Mouse (Mus musculus) embryonic stem cell, embryonic (primary cell): Measurements from ENCODE around the gene Agap3.

Source experiments
- CTCF ChIA-PET, 4 experiments: fragments of 300-600 bp in 2 of 4; fragments of 350-600 bp in 2 of 4; sonication (Branson Sonifier 250); formaldehyde crosslinking; loops; one replicate each; lab custom pipeline; 2022; ENCODE audit warnings: inconsistent platforms in 2 of 4; lab: Charles Lee
- POLR2A ChIA-PET, 4 experiments: fragments of 300-600 bp in 2 of 4; fragments of 350-600 bp in 2 of 4; sonication (Branson Sonifier 250); formaldehyde crosslinking; loops; one replicate each; lab custom pipeline; 2022; ENCODE audit warnings: antibody characterized with exemption in 4 of 4, inconsistent platforms in 1 of 4; lab: Charles Lee

The Agap3 gene

DNA sequence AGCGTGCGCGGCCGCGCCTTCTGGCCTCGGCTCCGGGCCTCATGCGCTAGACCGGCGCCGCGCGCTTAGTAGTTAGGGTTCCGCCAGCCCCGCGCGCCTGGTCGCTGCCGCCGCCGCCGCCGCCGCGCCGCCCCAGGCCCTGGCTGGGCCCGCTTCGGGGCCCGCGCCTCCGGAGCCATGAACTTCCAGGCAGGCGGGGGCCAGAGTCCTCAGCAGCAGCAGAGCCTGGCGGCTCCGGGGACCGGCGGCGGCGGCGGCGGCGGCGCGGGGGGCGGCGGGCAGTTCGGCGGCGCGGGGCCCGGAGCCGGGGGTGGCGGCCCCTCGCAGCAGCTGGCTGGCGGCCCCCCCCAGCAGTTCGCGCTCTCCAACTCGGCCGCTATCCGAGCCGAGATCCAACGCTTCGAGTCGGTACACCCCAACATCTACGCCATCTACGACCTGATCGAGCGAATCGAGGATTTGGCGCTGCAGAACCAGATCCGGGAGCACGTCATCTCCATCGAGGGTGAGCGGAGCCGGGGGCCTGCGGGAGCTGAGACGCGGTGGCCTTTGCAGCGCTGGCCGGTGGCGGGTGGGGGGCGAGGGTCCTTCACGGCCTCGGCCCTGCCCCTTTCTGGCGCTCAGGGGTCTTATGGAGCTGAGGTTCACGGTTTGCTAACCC, at the start of gene Agap3:
Agap3 (plus strand) TSS at position 148 of the 661 bp plus-strand sequence.
- ChIA-PET CTCF (interaction anchor here (0.6 to 3.2 kb wide), 10 partner anchors 18 to 95 kb away, joined by 3 to 22 read pairs (median 5); partner anchors contain the start of gene Abcb8 (in 1 of the 4)), POLR2A (interaction anchor here in 3 of 4 experiments (0.6 to 2.3 kb wide), 31 partner anchors 8 to 1077 kb away, joined by 3 to 11 read pairs (median 3); partner anchors contain the start of genes Abcf2 (in 1 of the 3), Cdk5 (in 1 of the 3), Fastk (in 1 of the 3) and Slc4a2 (in 1 of the 3))

DNA sequence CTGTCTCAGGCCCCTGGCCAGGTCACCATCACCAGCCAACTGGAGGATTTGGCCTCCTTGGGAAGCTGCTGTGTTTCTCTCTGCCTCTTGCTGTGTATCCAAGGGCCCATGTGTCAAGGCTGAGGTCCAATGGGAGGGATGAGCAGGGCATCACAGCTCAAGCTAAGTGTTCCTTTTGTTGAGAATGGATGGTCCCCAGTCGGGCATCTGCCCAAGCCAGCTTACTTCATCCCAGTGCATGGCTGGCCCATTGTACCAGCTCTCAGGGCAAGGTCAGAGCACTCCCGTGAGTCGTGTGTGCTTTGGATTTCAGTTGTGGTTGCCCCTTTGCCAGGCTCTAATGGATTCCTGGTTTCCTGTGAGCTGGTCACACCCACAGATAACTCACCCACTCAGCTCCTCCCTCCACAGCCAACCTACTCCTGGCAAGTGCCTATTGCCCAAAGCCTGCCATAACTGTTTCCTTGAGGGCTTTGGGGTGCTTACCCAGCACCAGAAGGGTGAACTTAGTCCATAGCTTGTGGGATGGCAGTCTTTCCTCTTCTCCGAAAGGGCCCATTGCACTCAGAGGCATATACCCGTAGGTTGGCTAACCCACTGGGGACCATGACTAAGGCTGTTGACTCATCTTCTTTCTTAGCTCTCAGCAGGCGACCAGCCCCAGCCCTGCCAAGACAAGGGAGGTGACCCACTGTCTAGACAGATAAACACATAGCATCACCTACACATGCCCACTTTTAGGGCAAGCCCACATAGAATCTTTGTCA, 47.2 kb upstream of the Agap3 start:
- CTCF ChIA-PET, result interaction anchor here in 2 of 4 experiments (0.8 to 8.0 kb wide), 4 partner anchors 11 kb away, joined by 3 to 35 read pairs (median 10); partner anchors contain the start of gene Abcb8 (in 2 of the 2)
- POLR2A ChIA-PET, result interaction anchor here in 3 of 4 experiments (0.7 to 5.6 kb wide), 5 partner anchors 8 to 12 kb away, joined by 3 to 26 read pairs (median 6); partner anchors contain the start of gene Abcb8 (in 1 of the 3)

DNA sequence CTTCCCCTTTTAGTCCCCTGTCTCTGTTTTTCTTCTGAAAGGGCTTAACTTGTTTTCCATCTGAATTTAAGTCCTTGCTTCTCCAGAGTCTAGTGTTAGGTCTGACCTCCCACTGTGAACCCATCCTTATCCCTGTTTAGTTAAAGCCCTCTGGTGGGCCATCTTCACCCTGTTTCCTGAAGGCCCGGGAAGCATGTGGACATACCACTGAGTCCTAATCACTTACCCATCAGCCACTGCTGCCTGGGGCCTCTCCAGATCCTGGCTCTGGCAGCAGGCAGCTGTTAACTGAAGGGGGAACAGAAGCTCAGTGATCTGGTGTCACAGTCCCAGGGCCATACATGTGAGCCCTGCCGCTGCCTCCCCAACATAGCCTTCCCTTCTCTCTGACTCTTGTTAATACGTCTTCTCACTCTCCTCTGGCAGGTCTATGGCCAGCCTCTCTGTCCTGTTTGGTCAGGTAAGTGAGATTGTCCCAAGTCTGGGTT, 46.5 kb upstream of the Agap3 start:
- ChIA-PET POLR2A (interaction anchor here in 1 of 4 experiments (0.7 to 5.6 kb wide), 3 partner anchors 9 to 11 kb away, joined by 3 to 26 read pairs (median 8); partner anchors contain the start of gene Abcb8), CTCF (interaction anchor here in 3 of 4 experiments (0.8 to 8.0 kb wide), 6 partner anchors 9 to 12 kb away, joined by 3 to 35 read pairs (median 7); partner anchors contain the start of gene Abcb8 (in 2 of the 3))

DNA sequence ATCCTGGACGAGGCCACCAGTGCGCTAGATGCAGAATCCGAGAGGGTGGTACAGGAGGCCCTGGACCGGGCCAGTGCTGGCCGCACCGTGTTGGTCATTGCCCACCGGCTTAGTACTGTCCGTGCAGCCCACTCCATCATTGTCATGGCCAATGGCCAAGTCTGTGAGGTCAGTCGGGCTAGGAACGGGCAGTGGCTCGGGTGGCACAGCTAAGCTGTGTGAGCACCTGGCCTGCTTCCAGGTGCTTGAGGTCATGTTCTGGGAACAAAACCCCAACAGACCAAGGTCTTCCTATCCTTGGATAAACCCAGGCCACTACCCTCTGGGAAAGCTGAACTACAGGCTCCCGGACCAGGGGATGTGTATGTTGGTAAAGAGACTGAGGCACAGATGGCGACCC, 43.3 kb upstream of the Agap3 start:
- CTCF ChIA-PET, result interaction anchor here in 3 of 4 experiments (0.6 to 2.5 kb wide), 7 partner anchors 8 to 77 kb away, joined by 3 to 13 read pairs (median 4); partner anchors contain the start of gene Abcb8 (in 1 of the 3)
- POLR2A ChIA-PET, result interaction anchor here (0.5 to 5.2 kb wide), 10 partner anchors 9 to 542 kb away, joined by 3 to 25 read pairs (median 5); partner anchors contain the start of genes Abcb8 (in 1 of the 4), Cdk5 (in 1 of the 4) and Slc4a2 (in 1 of the 4)

DNA sequence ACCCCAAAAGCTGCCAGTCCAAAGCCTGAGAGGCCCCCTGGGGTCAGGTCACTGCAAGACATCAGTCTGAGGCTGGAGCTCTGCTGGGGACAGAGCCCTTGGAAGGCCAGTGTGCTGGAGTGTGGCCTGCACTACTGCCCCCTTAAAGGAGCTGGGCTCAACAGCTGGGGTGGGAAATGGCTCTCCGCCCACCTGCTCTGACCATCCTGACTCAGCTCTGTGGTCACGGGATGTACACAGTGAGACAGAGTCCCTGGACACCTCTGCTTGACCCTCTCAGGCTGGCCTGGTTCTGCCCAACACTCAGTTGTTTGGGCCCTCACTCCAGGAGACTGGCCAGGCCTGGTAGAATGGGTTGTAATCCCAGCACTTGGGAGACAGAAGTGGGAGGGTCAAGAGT, 42.5 kb upstream of the Agap3 start:
- ChIA-PET POLR2A (interaction anchor here in 3 of 4 experiments (0.5 to 5.2 kb wide), 11 partner anchors 10 to 543 kb away, joined by 3 to 25 read pairs (median 5); partner anchors contain the start of genes Cdk5 (in 2 of the 3), Slc4a2 (in 2 of the 3) and Abcb8 (in 1 of the 3)), CTCF (interaction anchor here in 3 of 4 experiments (0.6 to 1.7 kb wide), 6 partner anchors 12 to 969 kb away, joined by 3 to 13 read pairs (median 4); partner anchors contain the start of gene Abcb8 (in 2 of the 3))

DNA sequence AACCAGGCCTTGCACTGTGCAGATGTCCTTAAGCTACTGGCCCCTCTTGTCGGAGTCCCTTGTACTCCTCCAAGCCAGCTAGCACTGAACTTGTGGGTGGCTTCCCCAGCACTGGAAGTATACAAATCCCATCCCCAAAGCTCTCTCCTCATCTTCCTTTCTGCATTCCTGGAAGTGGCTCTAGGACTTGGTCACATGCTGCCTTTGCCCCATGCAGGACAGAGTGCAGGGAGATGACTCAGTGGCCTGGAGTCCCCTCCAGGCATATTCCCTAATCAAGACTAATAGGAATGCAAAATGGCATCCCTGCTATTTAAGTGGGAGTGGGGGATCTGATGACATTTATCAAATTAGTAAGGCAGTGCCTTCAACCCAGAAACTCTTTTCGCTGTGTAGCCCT, 39.9 kb upstream of the Agap3 start:
- ChIA-PET CTCF (interaction anchor here in 1 of 4 experiments (1.5 kb wide), 1 partner anchor 15 kb away, joined by 4 read pairs; no protein-coding TSS in a partner anchor), POLR2A (interaction anchor here in 2 of 4 experiments (1.2 to 2.8 kb wide), 4 partner anchors 11 to 18 kb away, joined by 3 to 10 read pairs (median 8); partner anchors contain the start of genes Cdk5 (in 2 of the 2) and Slc4a2 (in 2 of the 2))

DNA sequence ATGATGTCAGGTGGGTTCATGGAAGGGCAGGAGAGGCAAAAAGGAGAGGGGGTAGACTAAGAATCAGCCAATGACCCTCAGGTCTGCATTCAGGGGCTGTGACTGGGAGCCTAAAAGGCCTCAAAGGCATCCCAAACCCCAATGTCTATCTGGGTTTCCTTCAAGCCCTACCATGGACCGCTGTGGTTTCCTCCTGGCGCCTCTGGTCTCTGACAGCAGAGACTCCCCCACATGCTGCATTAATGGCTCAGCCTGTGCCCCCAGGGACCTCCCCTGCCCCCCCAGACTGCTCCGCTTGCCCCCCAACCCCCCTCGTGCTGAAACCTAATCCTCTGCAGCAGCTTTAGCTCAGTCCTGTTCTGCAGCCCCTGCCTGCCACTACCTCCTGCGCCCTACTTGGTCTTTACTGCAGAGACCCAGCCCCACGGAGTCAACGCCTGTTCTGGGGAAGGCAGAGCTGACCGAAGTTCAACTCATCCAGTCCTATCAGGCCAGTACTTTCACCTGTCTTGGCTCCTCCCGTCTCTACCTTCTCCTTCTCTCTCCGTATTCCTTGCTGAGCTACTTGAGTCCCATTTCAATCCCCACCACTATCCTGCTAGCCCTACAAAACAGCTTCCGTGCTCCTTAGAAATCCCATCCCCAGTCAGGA, 38.8 kb upstream of the Agap3 start, which contains the start of gene Asic3:
Asic3 (plus strand) TSS at position 351 of the 652 bp plus-strand sequence.
- CTCF ChIA-PET, result interaction anchor here in 3 of 4 experiments (1.0 to 5.0 kb wide), 8 partner anchors 13 to 97 kb away, joined by 3 to 76 read pairs (median 4); partner anchors contain the start of genes Abcb8 (in 2 of the 3) and Atg9b (in 1 of the 3)
- POLR2A ChIA-PET, result interaction anchor here in 3 of 4 experiments (0.6 to 2.8 kb wide), 13 partner anchors 10 to 94 kb away, joined by 3 to 10 read pairs (median 3); partner anchors contain the start of genes Cdk5 (in 2 of the 3) and Slc4a2 (in 2 of the 3)

DNA sequence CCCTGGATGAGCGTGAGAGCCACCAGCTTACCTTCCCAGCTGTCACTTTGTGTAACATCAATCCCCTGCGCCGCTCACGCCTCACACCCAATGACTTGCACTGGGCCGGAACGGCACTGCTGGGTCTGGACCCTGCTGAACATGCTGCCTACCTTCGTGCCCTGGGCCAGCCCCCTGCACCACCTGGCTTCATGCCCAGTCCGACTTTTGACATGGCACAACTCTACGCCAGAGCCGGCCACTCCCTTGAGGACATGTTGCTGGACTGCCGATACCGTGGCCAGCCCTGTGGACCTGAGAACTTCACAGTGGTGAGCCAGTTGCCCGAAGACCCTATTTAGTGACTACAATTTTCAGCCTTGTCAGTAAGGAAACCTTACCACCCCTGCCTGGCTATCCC, 38.0 kb upstream of the Agap3 start:
- POLR2A ChIA-PET, result interaction anchor here in 2 of 4 experiments (0.6 to 4.0 kb wide), 11 partner anchors 9 to 69 kb away, joined by 3 to 26 read pairs (median 4); partner anchors contain the start of genes Cdk5 (in 2 of the 2) and Slc4a2 (in 2 of the 2)
- CTCF ChIA-PET, result interaction anchor here in 3 of 4 experiments (0.6 to 5.0 kb wide), 9 partner anchors 12 to 97 kb away, joined by 3 to 76 read pairs (median 4); partner anchors contain the start of genes Abcb8 (in 2 of the 3) and Atg9b (in 1 of the 3)

DNA sequence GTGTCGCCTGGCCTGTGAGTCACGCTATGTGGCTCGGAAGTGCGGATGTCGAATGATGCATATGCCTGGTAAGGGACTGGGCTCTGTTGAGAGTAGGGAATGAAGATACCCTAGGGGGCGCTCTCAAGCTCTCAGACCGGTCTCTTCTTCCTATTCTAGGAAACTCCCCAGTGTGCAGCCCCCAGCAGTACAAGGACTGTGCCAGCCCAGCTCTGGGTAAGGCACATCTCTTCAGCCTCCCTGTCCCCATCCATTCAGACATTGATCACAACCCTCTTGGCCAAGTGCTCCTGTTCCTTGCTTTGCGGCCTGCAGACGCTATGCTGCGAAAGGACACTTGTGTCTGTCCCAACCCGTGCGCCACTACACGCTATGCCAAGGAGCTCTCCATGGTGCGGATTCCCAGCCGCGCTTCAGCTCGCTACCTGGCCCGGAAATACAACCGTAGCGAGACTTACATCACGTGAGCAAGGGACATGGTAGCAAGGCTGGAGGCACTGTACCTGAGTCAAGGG, 35.7 kb upstream of the Agap3 start:
- CTCF ChIA-PET, result interaction anchor here (0.5 to 5.0 kb wide), 87 partner anchors 8 to 595 kb away, joined by 3 to 76 read pairs (median 5); partner anchors contain the start of genes Abcb8 (in 4 of the 4), Tmub1 (in 4 of the 4), Atg9b (in 3 of the 4) and Fastk (in 3 of the 4)
- POLR2A ChIA-PET, result interaction anchor here (0.5 to 4.0 kb wide), 47 partner anchors 8 to 356 kb away, joined by 3 to 27 read pairs (median 4); partner anchors contain the start of genes Tmub1 (in 4 of the 4), Abcb8 (in 2 of the 4), Atg9b (in 2 of the 4) and Fastk (in 2 of the 4)

DNA sequence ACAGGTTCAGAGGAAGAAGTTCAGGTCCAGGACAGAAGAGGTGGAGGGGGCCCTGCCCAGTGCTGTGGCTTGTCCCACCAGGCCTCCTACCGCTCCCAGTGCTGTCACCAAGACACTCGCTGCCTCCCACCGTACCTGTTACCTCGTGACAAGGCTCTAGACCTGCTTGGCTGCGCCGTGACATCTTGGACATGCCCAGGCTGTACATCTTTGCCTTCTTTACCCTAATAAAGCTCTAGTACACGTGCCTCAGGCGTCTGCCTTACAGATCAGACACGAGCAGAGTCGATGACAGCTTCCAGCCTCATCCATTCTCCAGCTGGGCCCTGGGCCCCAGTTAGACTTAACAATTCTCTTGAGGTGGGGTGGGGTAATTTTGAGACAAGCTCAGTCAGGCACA, 34.4 kb upstream of the Agap3 start:
- ChIA-PET POLR2A (interaction anchor here in 2 of 4 experiments (1.2 to 4.0 kb wide), 8 partner anchors 11 to 34 kb away, joined by 4 to 27 read pairs (median 12); partner anchors contain the start of genes Abcb8 (in 2 of the 2) and Fastk (in 1 of the 2)), CTCF (interaction anchor here in 2 of 4 experiments (1.2 to 5.0 kb wide), 8 partner anchors 10 to 183 kb away, joined by 3 to 76 read pairs (median 12); partner anchors contain the start of genes Abcb8 (in 1 of the 2) and Atg9b (in 1 of the 2))

DNA sequence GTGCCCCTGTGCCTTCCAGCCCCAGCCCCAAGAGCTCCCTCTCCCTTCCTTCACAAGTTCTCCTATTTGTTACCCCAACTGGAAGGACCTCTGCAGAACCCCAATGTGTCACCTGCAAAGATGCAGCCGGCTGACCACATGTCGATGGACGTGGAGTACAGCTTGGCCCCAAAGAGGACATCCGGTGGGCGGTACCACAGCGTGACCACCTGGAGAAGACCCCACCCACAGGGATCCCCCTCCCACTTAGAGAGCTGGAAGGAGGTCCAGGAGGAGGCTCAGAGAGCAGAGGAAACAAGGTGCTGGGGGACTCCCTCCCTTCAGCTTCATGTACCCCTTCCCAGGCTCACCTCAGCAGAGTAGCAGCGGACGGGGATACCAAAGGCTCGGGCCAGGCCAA, 31.6 kb upstream of the Agap3 start:
- POLR2A ChIA-PET, result interaction anchor here in 2 of 4 experiments (0.8 to 2.0 kb wide), 3 partner anchors 14 to 25 kb away, joined by 3 to 7 read pairs (median 4); partner anchors contain the start of gene Fastk (in 2 of the 2)
- CTCF ChIA-PET, result interaction anchor here in 2 of 4 experiments (0.6 to 1.2 kb wide), 2 partner anchors 85 to 216 kb away, joined by 4 read pairs; no protein-coding TSS in a partner anchor

DNA sequence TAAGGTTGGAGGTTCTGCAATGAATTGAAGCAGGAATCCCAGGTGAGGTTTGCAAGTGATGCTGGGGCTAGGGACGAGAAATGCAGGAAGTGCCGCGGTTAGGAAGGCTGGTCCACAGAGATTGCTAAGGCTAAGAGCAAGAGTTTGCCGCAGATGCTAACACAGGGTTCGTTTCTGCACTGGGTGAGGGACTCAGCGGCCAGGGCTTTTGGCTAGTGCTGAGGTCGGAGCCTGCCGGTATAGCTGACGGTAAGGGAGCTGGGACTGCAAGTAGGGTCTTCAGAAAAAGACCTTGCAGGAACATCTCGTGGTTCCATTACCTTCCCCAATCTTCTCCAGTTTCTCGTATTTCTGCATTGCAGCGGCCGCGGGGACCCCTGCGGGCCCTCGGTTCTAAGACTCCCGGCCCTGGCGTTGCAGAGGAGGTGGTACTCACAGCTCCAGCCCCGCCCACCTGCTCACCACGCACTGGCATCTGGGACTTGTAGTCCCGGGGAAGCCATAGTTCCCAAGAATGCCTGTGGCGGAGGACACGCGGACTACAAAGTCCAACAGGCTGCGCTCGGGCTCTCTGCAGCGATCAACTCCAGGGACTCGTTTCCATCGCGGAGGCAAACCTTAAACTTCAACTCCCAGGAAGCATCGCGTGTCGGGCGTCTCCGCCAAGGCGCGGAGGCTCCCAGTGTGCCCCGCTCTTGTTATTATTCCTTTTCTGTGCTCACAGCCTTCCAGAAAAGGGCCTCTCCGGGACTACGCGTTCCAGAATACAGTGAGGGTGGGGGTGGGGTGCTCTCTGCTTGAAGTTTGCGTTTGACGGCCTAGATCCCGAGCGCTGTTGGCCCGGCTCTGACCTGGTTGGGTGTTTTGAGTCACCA, 28.6 kb upstream of the Agap3 start, which contains the start of the genes Cdk5 and Slc4a2:
Cdk5 (minus strand) TSS at position 402 of the 875 bp plus-strand sequence.
Slc4a2 (plus strand) TSS at position 709 of the 875 bp plus-strand sequence.
- ChIA-PET POLR2A (interaction anchor here in 3 of 4 experiments (0.5 to 4.2 kb wide), 35 partner anchors 10 to 328 kb away, joined by 3 to 25 read pairs (median 4); partner anchors contain the start of genes Asic3 (in 2 of the 3), Fastk (in 2 of the 3), Tmub1 (in 2 of the 3) and Abcb8 (in 1 of the 3)), CTCF (interaction anchor here in 3 of 4 experiments (0.7 to 1.5 kb wide), 9 partner anchors 12 to 174 kb away, joined by 3 to 14 read pairs (median 4); partner anchors contain the start of gene Abcb8 (in 2 of the 3))

DNA sequence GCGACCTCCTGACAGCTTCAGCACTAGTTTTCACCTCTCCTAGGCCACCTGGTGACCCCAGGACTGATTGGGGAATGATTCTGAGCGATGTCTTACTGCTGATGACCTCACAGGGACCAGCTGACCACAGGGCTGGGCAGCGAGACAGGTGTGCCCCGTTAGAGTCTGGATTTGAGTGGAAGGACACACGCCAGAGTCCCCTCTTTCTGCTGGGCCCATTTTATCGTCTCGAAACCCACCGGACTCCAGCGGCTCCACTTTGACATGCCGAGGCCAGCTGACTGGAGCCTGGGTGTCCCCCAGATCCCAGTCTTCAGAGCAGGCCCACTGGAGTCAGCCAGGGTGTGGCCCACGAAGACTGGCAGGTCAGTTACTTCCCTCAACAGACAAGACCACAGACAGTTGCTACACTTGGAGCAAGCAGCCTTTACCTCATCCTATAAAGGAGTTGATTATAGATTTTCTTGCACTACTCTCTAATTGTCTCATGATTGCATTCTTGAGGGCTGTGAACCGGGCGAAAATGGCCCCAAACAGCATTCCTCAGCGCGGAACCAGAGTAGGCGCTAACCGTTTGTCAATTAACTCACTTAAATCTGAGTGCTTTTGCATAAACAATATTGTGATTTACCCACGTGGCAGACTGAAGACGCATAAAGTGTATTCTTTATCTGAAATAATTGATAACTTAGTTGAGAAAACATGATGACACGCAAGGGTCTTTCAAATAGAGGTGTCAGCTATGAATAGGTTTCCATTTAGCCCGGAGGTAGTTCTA, 27.8 kb upstream of the Agap3 start:
- POLR2A ChIA-PET, result interaction anchor here (0.5 to 4.2 kb wide), 43 partner anchors 8 to 327 kb away, joined by 3 to 25 read pairs (median 4); partner anchors contain the start of genes Tmub1 (in 3 of the 4), Asic3 (in 2 of the 4), Fastk (in 2 of the 4) and Abcb8 (in 1 of the 4)
- CTCF ChIA-PET, result interaction anchor here in 3 of 4 experiments (0.6 to 3.1 kb wide), 16 partner anchors 8 to 173 kb away, joined by 3 to 34 read pairs (median 5); partner anchors contain the start of genes Abcb8 (in 3 of the 3) and Fastk (in 1 of the 3)
